Mouse (Mus musculus) liver, adult (tissue): ENCODE measurements around the gene Shkbp1.

Experiments used
- GATA4 ChIP-seq: IDR thresholded peaks from 2 replicates; pipeline ENCODE4 v1.6.1; 2014; ENCODE audit warnings: mild to moderate bottlenecking, low read length; ENCODE audit not compliant: insufficient replicate concordance

The Shkbp1 gene

GRCm38 (mm10) chr7:27308821-27309549 lies 46.8 kb downstream of the Shkbp1 start:
- TF ChIP-seq GATA4, result no peak

DNA sequence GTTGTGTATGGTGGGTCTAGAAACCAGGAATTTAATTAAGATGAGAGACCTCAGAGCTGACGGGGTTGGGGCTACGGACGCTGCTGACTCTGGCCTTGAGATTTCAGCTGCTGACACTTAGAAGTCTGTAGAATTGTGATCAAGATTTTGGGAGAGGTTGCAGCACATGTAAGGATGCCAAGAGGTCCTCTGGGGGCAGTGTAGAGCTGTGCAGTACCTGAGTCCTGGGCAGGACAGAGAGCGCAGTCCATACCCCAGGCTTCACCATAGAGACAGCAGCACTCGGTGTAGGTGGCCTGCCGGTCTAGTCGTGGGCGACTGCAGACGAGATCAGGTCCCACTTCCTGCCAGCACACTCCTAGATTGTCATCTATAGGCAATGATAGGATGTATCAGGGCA lies 48.3 kb downstream of the Shkbp1 start:
- TF ChIP-seq GATA4, result no peak

GRCm38 (mm10) chr7:27306161-27307160 lies 49.4 kb downstream of the Shkbp1 start:
- no peak for TF ChIP-seq GATA4

GRCm38 (mm10) chr7:27305091-27305730 lies 50.6 kb downstream of the Shkbp1 start:
- TF ChIP-seq GATA4, result no peak

DNA sequence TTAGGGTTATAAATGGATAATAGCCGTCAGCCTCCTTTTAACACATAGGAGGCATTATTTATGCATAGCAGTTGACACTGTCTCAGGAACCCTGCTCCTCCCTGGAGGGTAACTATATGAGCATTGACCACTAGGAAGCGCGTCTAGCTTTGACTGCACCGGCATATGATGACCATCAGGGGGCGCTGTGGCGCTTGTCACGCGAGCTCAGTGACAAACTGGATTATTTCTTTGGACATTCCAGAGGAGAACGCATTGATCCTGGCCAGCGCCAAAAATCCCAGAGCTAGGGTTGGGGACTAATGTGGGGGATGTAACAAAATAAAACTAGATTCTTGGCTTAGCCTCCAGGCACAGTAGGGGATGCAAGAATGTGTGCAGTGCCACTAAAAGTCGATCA lies 53.6 kb downstream of the Shkbp1 start:
- no peak for TF ChIP-seq GATA4

GRCm38 (mm10) chr7:27300801-27301200 lies 55.0 kb downstream of the Shkbp1 start:
- no peak for TF ChIP-seq GATA4

DNA sequence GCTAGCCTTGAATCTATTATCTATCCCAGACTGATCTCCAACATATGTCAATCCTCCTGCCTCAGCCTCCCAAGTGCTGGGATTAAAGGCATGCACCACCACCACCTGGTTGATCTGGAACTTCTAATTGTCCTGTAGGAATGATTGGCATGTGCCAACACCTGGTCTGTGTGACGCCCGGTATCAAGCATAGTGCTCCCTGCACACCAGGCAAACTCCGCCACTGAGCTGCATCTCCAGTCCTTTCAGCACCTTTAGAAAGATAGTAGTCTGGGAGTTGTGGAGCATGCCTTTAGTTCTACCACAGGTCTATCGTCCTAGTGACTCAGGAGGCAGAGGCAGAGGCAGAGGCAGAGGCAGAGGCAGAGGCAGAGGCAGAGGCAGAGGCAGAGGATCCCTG lies 55.5 kb downstream of the Shkbp1 start:
- no peak for TF ChIP-seq GATA4

GRCm38 (mm10) chr7:27298816-27299215 lies 57.0 kb downstream of the Shkbp1 start:
- no peak for TF ChIP-seq GATA4

- no peak for TF ChIP-seq GATA4
These were observed 57.7 kb downstream of the Shkbp1 start for GRCm38 (mm10) chr7:27298033-27298610.

DNA sequence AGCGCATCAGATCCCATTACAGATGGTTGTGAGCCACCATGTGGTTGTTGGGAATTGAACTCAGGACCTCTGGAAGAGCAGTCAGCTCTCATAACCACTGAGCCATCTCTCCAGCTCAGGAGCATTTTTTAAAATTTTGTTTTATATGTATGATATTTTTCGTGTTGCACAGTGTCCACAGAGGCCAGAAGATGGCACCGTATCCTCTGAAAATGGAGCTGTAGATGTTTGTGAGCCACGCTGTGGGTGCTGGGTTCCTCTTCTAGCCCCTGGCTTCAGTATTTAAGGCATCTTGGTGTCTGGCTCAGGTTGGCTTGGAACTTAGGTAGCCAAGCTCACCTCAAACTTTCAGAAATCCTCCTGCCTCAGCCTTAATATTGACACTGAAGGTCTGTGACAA lies 59.3 kb downstream of the Shkbp1 start:
- no peak for TF ChIP-seq GATA4

DNA sequence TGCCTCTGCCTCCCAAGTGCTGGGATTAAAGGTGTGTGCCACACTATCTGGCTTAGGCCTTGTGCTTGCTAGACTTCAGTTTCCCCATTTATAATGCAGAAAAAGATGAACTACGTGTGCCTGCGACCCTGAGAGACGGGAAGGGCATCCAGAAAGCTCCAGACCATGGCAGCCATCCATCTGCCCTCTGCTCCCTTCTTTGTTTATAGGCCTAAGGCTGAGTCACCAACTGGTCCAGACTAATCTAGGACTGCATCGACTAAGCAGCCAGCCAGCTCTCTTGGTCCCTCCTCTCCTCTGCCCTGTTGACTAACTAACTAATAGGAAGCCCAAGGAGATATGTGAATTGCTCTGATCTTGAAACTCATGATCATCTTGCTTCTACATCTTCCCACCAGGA lies 59.9 kb downstream of the Shkbp1 start:
- TF ChIP-seq GATA4, result no peak
